Mouse (Mus musculus) inflammation-experienced regulatory T-cells, adult 16 weeks (primary cell): ENCODE results near the gene Cacnb2. TPM values are rescaled to one million over a fixed set of nuclear protein-coding genes. Genes with fewer than 3 reads are reported as not detected.

Experiments
- polyA plus RNA-seq: library from polyadenylated mRNA; unstranded; fragments of 100-300 nt; shearing (Covaris generic); gene quantifications from one replicate; pipeline ENCODE4 v1.2.1, GENCODE M21; 2017

Cacnb2 gene
- 0.29 TPM for polyA plus RNA-seq

DNA sequence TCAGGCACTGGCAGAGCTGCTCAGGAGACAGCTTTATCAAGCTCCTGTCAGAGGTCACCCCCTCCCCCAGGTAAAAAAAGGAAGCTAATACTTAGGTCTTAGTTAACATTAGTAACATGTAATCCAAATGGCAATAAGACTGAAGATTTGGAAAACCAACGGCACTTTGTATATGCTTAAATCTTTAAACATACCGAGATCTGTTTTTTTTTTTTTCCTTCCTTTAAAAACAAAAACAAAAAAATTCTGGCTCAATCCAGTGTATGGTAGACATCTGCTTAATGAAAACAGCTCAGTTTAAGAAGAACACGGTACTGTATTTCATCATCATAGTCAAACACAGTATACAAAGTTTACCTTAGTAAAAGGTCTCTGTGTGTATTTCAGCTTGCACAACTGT is at the start of gene Cacnb2:
Gene Cacnb2, plus strand, starts transcription at position 301 of the 400 bp plus-strand sequence.

Other genes with a start within 250 kb of the Cacnb2 start
- gene Slc39a12, start 214.8 kb upstream of the Cacnb2 start, polyA plus RNA-seq, result not detected